Mouse (Mus musculus) embryo, embryonic 11.5 days (tissue): ENCODE measurements around the gene Lmtk3.

ENCODE experiments used
- DNase-seq: peaks from one replicate; pipeline ENCODE4 v3.0.0-alpha.2; 2012; ENCODE audit warnings: low read depth, low spot score

Lmtk3 gene

GRCm38 (mm10) chr7:45808471-45808870, 24.9 kb downstream of the Lmtk3 start:
- DNase-seq: no peak

- DNase-seq: no peak
Observed at GRCm38 (mm10) chr7:45809276-45810075, 25.9 kb downstream of the Lmtk3 start.

- no peak for DNase-seq
Observed at GRCm38 (mm10) chr7:45812921-45813320, 29.4 kb downstream of the Lmtk3 start.

- DNase-seq: peak; percentile 98
Observed at GRCm38 (mm10) chr7:45813787-45814779, 30.5 kb downstream of the Lmtk3 start, which contains the start of gene Cyth2. Cyth2 (minus strand) TSS chr7:45814581.

GRCm38 (mm10) chr7:45814841-45815240, 31.3 kb downstream of the Lmtk3 start:
- DNase-seq: no peak

- no peak for DNase-seq
Observed at GRCm38 (mm10) chr7:45815323-45815983, 31.9 kb downstream of the Lmtk3 start.

- DNase-seq: no peak
Observed at GRCm38 (mm10) chr7:45815984-45816351, 32.4 kb downstream of the Lmtk3 start.

GRCm38 (mm10) chr7:45819843-45820242, 36.3 kb downstream of the Lmtk3 start:
- no peak for DNase-seq

GRCm38 (mm10) chr7:45820913-45821312, 37.4 kb downstream of the Lmtk3 start:
- no peak for DNase-seq

- DNase-seq: no peak
Observed at GRCm38 (mm10) chr7:45824598-45824997, 41.1 kb downstream of the Lmtk3 start, which contains the start of gene Kcnj14. Kcnj14 (minus strand) TSS chr7:45824782.

- DNase-seq: no peak
Observed at GRCm38 (mm10) chr7:45826631-45827030, 43.1 kb downstream of the Lmtk3 start.

- peak; percentile 85 for DNase-seq
Observed at GRCm38 (mm10) chr7:45830427-45831127, 47.0 kb downstream of the Lmtk3 start, which contains the start of gene Grwd1. Grwd1 (minus strand) TSS chr7:45830944.

GRCm38 (mm10) chr7:45831128-45831525, 47.6 kb downstream of the Lmtk3 start:
- DNase-seq: no peak

GRCm38 (mm10) chr7:45832428-45832827, 48.9 kb downstream of the Lmtk3 start:
- DNase-seq: no peak

GRCm38 (mm10) chr7:45833148-45833790, 49.7 kb downstream of the Lmtk3 start:
- DNase-seq: no peak

- DNase-seq: no peak
Observed at GRCm38 (mm10) chr7:45833924-45834323, 50.4 kb downstream of the Lmtk3 start.

- DNase-seq: no peak
Observed at GRCm38 (mm10) chr7:45842950-45843744, 59.6 kb downstream of the Lmtk3 start.

GRCm38 (mm10) chr7:45848447-45849027, 65.0 kb downstream of the Lmtk3 start:
- no peak for DNase-seq

- no peak for DNase-seq
Observed at GRCm38 (mm10) chr7:45850661-45851060, 67.1 kb downstream of the Lmtk3 start.
